Mouse (Mus musculus): ENCODE data around the gene Ecel1. TPM values are rescaled to one million over a fixed set of nuclear protein-coding genes. Genes with fewer than 3 reads are reported as not detected.
A peak's percentile ranks its signal among the peaks of the same experiment; 100 is the strongest.

Gene Ecel1
- polyA plus RNA-seq, 1 experiment from 2014 or later, result 0.16 TPM

- Histone ChIP-seq H3K4me2 (ENCODE audit: low read depth, low read length) (no peak overlapping the region), H3K27me3 (ENCODE audit: insufficient read depth, low read length) (no peaks in the 10 kb centered on the region), H3K9ac (replicated peaks) (no peak overlapping the region), H3K27ac (ENCODE audit: low read depth) (no peak overlapping the region), H3K4me1 (ENCODE audit: insufficient read depth) (no peaks in the 10 kb centered on the region), H3K9me3 (ENCODE audit: low read length) (no peaks in the 10 kb centered on the region), H3K36me3 (replicated peaks; ENCODE audit: insufficient read depth, low read length) (no peaks in the 10 kb centered on the region), H3K4me3 (ENCODE audit: low read depth, low read length) (no peak overlapping the region)
- DNase-seq (peak; percentile 59), ATAC-seq (no peak)
- TF ChIP-seq EP300 (IDR thresholded peaks at IDR 0.05; ENCODE audit: low read depth) (no peak), CTCF (IDR thresholded peaks at IDR 0.05; ENCODE audit: low read depth) (peak; percentile 51)
- 37% methylated on average over 8 of the region's 9 CpGs for WGBS (ENCODE audit: insufficient replicate concordance)
Measured at GRCm38 (mm10) chr1:87111719-87112354, 44.5 kb downstream of the Ecel1 start.

DNA sequence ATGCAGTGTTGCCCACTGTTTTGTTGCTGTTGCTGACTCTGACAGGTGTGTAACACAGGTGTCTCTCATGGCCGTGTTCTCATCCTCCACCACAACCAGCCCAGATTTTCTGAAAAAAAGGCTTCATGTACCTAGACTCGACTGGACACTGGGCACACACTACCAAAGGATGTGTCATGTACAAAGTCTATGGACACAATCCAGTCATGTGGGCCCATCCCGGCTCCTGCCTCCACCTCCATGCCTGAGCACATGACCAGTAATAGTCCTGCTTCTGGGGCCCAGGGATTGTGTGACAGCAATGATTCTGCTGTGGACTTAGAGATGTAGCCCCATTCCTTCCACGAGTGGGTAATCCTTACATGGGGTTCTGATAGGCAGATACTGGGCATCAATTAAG is 47.8 kb downstream of the Ecel1 start:
- Histone ChIP-seq H3K36me3 (replicated peaks; ENCODE audit: insufficient read depth, low read length) (no peaks in the 10 kb centered on the region), H3K27ac (ENCODE audit: low read depth) (no peak overlapping the region), H3K4me2 (ENCODE audit: low read depth, low read length) (no peak overlapping the region), H3K27me3 (ENCODE audit: insufficient read depth, low read length) (no peaks in the 10 kb centered on the region), H3K9me3 (ENCODE audit: low read length) (no peaks in the 10 kb centered on the region), H3K4me1 (ENCODE audit: insufficient read depth) (no peaks in the 10 kb centered on the region), H3K9ac (replicated peaks) (no peak overlapping the region), H3K4me3 (ENCODE audit: low read depth, low read length) (no peak overlapping the region)
- DNase-seq (no peak), ATAC-seq (no peak)
- WGBS (ENCODE audit: insufficient replicate concordance), result 80% methylated on average over 4 of the region's 4 CpGs
- TF ChIP-seq EP300 (IDR thresholded peaks at IDR 0.05; ENCODE audit: low read depth) (no peak), CTCF (IDR thresholded peaks at IDR 0.05; ENCODE audit: low read depth) (no peak)

- Histone ChIP-seq H3K4me2 (ENCODE audit: low read depth, low read length) (no peak overlapping the region), H3K4me3 (ENCODE audit: low read depth, low read length) (no peak overlapping the region), H3K36me3 (replicated peaks; ENCODE audit: insufficient read depth, low read length) (no peaks in the 10 kb centered on the region), H3K27me3 (ENCODE audit: insufficient read depth, low read length) (no peaks in the 10 kb centered on the region), H3K4me1 (ENCODE audit: insufficient read depth) (no peaks in the 10 kb centered on the region), H3K27ac (ENCODE audit: low read depth) (no peak overlapping the region), H3K9me3 (ENCODE audit: low read length) (no peaks in the 10 kb centered on the region), H3K9ac (replicated peaks) (no peak overlapping the region)
- 67% methylated on average over 8 of the region's 8 CpGs for WGBS (ENCODE audit: insufficient replicate concordance)
- no peak for DNase-seq
- no peak for ATAC-seq
- TF ChIP-seq CTCF (IDR thresholded peaks at IDR 0.05; ENCODE audit: low read depth) (no peak), EP300 (IDR thresholded peaks at IDR 0.05; ENCODE audit: low read depth) (no peak)
Measured at GRCm38 (mm10) chr1:87106536-87106935, 49.8 kb downstream of the Ecel1 start.

DNA sequence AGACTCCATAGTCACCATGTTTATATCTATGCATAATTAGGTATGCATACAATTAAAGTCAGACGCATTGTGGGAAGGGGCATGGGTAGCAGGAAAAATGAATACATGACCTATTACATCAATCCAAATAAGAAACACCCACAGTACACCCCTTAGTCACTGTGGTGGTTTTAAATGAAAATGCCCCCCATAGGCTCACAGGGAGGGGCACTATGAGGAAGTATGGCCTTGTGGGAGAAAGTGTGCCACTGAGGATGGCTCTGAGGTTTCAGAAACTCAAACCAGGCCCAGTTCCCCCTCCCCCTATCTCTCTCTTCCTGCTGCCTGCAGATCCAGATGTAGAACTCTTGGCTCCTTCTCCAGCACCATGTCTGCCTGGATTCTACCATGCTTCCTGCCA is 52.4 kb downstream of the Ecel1 start:
- H3K9me3 ChIP-seq (ENCODE audit: low read length), result no peaks in the 10 kb centered on the region
- no peak overlapping the region for H3K4me2 ChIP-seq (ENCODE audit: low read depth, low read length)
- 82% methylated on average over 1 of the region's 1 CpGs for WGBS (ENCODE audit: insufficient replicate concordance)
- ATAC-seq (no peak), DNase-seq (no peak)
- H3K4me1 ChIP-seq (ENCODE audit: insufficient read depth), result no peaks in the 10 kb centered on the region
- H3K27me3 ChIP-seq (ENCODE audit: insufficient read depth, low read length), result peaks cover 2% of the 10 kb centered on the region; the same call in 1 of the 2 replicates
- no peak overlapping the region for H3K27ac ChIP-seq (ENCODE audit: low read depth)
- TF ChIP-seq EP300 (IDR thresholded peaks at IDR 0.05; ENCODE audit: low read depth), result no peak
- no peak for TF ChIP-seq CTCF (IDR thresholded peaks at IDR 0.05; ENCODE audit: low read depth)
- no peak overlapping the region for H3K4me3 ChIP-seq (ENCODE audit: low read depth, low read length)
- H3K9ac ChIP-seq (replicated peaks), result no peak overlapping the region
- no peaks in the 10 kb centered on the region for H3K36me3 ChIP-seq (replicated peaks; ENCODE audit: insufficient read depth, low read length)

GRCm38 (mm10) chr1:87102114-87102513 is 54.2 kb downstream of the Ecel1 start:
- H3K4me1 ChIP-seq (ENCODE audit: insufficient read depth), result peaks cover 4% of the 10 kb centered on the region; the same call in 1 of the 2 replicates
- 74% methylated on average over 3 of the region's 3 CpGs for WGBS (ENCODE audit: insufficient replicate concordance)
- H3K4me3 ChIP-seq (ENCODE audit: low read depth, low read length), result no peak overlapping the region
- no peak overlapping the region for H3K27ac ChIP-seq (ENCODE audit: low read depth)
- no peaks in the 10 kb centered on the region for H3K36me3 ChIP-seq (replicated peaks; ENCODE audit: insufficient read depth, low read length)
- H3K27me3 ChIP-seq (ENCODE audit: insufficient read depth, low read length), result peaks cover 4% of the 10 kb centered on the region; the same call in 1 of the 2 replicates
- H3K9ac ChIP-seq (replicated peaks), result no peak overlapping the region
- H3K9me3 ChIP-seq (ENCODE audit: low read length), result no peaks in the 10 kb centered on the region
- TF ChIP-seq CTCF (IDR thresholded peaks at IDR 0.05; ENCODE audit: low read depth), result no peak
- no peak for TF ChIP-seq EP300 (IDR thresholded peaks at IDR 0.05; ENCODE audit: low read depth)
- no peak for DNase-seq
- no peak for ATAC-seq
- no peak overlapping the region for H3K4me2 ChIP-seq (ENCODE audit: low read depth, low read length)

- Histone ChIP-seq H3K4me2 (ENCODE audit: low read depth, low read length) (no peak within 1 kb of the TSS), H3K27ac (ENCODE audit: low read depth) (no peak within 1 kb of the TSS), H3K36me3 (replicated peaks; ENCODE audit: insufficient read depth, low read length) (no peaks in the 10 kb centered on the region), H3K9me3 (ENCODE audit: low read length) (no peaks in the 10 kb centered on the region), H3K9ac (replicated peaks) (no peak within 1 kb of the TSS), H3K4me1 (ENCODE audit: insufficient read depth) (peaks cover 4% of the 10 kb centered on the region; the same call in 1 of the 2 replicates), H3K4me3 (ENCODE audit: low read depth, low read length) (no peak within 1 kb of the TSS), H3K27me3 (ENCODE audit: insufficient read depth, low read length) (peaks cover 4% of the 10 kb centered on the region; the same call in 1 of the 2 replicates)
- ATAC-seq, result no peak
- DNase-seq, result no peak
- TF ChIP-seq CTCF (IDR thresholded peaks at IDR 0.05; ENCODE audit: low read depth) (no peak), EP300 (IDR thresholded peaks at IDR 0.05; ENCODE audit: low read depth) (no peak)
- WGBS (ENCODE audit: insufficient replicate concordance), result 65% methylated on average over 1 of the region's 1 CpGs
Measured at GRCm38 (mm10) chr1:87101411-87101810, 54.9 kb downstream of the Ecel1 start, which contains the start of gene Alpi. TSS of gene Alpi (minus strand) at chr1:87101606.

Data from liver, postnatal 0 days (tissue).